Mouse (Mus musculus) urinary bladder, postnatal 25 days (tissue): Measurements from ENCODE around the gene Camta1.

ENCODE experiments used
- DNase-seq: peaks from one replicate; pipeline ENCODE4 v3.0.0; 2022; ENCODE audit warnings: low spot score

The Camta1 gene

DNA sequence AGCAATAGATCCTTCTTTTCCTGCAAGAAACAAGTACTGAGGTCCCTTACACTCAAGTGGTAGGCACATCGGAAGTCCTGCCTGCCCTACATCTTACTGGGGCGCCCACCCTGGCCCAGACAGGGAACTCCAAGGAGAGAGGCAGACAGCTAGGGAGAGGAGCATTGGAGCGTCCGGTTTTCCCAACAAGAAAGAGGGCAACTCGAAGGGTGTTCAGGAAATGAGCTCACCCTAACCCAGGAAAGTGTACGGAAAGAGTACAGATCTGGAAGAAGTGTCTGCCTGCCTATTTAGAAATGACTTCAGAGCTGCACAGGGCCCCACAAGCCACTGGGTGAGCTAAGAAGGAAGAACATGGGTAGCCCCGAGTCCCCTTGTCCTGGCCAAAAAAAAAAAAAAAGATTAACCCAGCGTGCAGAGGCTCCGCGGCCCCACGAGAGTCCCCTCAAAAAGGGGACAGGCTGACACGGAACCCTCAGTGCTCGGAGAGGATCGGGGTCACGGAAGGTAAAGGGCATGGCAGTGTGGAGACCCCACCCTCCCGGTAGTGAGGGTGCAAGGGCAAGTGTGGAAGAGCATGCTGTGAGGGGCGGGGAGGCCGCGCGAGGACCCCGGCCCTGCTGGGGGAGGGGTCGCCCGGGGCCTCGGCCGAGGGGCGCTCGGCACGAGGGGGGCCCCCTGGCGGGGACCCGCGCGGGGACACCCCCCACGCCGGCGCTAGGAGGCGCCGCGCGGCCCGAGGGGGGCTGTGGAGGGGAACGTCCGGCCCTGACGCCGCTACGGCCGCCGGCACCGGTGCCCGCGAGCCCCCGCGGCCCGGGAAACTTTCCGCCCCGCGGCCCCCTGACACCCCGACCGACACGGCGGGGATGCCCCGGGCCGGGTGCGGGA lies 990 bp downstream of the Camta1 start:
- peak; percentile 14 for DNase-seq

GRCm38 (mm10) chr4:151859275-151859674 lies 2.4 kb downstream of the Camta1 start:
- DNase-seq = no peak

GRCm38 (mm10) chr4:151853949-151854348 lies 7.7 kb downstream of the Camta1 start:
- DNase-seq = no peak

DNA sequence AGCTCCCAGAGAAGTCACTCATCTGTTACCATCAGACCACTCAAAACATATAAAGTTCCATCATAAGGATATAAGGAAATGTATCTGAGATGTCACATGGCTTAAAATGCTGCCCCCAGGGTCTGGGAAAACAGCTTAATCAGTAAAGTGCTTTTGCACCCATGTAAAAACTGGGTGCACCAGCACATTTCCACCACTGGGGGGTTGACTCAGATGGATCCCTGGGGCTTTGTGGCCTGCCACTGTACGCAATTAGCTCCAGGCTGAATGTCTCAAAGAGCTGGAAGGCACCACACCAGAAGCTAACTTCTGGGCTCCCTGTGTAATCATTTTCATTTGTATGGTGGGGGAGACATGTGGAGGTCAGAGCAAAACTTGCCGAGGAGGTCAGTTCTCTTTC lies 10.5 kb downstream of the Camta1 start:
- DNase-seq = peak; percentile 22

GRCm38 (mm10) chr4:151842591-151842990 lies 19.1 kb downstream of the Camta1 start:
- DNase-seq = no peak

DNA sequence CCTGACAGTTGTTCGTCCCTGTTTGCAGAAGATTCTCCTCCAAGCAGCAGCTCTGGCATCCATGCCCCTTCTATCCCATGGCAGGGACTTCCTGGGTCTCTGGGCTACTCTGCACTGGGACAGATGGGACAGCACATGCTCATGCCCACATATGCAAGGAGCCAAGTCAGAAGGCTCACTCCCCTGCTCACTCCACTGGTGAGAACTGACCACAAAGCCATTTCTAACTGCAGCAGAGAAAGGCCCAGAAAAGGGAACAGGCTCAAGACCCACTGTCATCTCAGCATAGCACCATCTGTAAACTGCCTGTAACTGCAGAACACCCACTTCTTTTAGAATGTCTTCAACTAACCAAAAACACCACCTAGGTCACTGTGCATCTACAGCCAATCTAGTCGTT lies 23.2 kb downstream of the Camta1 start:
- no peak for DNase-seq

DNA sequence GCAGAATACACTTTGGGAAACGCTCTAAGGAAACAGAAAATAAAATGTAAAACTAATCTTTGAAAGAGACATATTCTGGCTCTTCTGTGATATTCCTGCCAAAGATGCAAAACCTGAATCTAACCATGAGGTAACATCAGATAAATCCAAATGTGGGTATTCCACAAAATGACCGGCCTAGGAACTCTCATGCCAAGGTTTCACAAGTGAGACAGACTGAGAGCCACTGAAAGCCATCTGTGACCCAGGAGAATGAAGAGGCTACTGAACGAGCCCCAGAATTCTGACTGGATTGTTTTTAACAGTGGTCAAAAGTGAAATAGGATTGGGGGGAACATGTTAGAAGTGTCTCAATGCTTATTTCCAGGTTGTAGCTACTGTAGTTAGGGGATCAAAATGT lies 25.8 kb downstream of the Camta1 start:
- DNase-seq = no peak

GRCm38 (mm10) chr4:151834536-151834935 lies 27.1 kb downstream of the Camta1 start:
- no peak for DNase-seq

- no peak for DNase-seq
Observed at GRCm38 (mm10) chr4:151833940-151834449, 27.7 kb downstream of the Camta1 start.

- DNase-seq = no peak
Observed at GRCm38 (mm10) chr4:151827840-151828239, 33.8 kb downstream of the Camta1 start.

- DNase-seq = no peak
Observed at GRCm38 (mm10) chr4:151827356-151827755, 34.3 kb downstream of the Camta1 start.

GRCm38 (mm10) chr4:151823963-151824362 lies 37.7 kb downstream of the Camta1 start:
- no peak for DNase-seq

DNA sequence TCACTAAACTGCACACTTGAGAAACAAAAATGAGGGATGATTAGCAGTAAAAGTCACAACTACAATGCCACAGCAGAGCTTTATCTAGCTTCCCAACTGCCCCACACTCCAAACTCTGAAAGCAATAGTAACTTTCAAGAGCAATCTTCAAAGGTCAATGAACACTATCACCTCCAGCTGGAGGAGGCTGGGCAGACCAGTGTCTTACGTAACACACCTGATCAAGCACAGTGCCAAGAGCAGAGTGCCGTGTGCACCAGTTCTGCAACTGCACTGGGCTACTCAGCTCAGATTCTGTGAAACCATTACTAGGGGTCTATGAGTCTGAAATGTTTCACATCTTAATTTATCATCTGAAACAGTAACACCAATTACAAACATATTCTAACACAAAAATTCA lies 38.7 kb downstream of the Camta1 start:
- no peak for DNase-seq

GRCm38 (mm10) chr4:151817981-151818766 lies 43.5 kb downstream of the Camta1 start:
- DNase-seq = no peak

- DNase-seq = no peak
Observed at GRCm38 (mm10) chr4:151813711-151814110, 48.0 kb downstream of the Camta1 start.

DNA sequence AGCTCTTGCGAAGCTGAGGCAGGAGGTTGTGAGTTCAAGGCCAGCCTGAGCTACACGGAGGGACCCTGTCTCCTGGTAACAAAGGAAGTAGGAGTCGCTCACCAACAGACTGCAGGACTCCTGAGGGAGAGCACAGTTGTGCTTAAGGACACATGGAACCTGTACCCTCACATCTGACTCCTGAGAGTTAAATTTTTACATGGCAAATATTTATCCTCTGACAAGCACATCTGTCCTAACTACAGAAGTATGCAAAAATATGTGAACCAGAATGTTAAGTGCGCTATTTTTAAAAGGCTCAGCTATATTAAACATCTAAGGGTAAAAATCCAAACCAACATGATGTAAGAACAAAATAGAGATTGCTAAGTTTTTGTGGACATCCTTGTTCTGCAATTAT lies 56.0 kb downstream of the Camta1 start:
- DNase-seq = no peak

DNA sequence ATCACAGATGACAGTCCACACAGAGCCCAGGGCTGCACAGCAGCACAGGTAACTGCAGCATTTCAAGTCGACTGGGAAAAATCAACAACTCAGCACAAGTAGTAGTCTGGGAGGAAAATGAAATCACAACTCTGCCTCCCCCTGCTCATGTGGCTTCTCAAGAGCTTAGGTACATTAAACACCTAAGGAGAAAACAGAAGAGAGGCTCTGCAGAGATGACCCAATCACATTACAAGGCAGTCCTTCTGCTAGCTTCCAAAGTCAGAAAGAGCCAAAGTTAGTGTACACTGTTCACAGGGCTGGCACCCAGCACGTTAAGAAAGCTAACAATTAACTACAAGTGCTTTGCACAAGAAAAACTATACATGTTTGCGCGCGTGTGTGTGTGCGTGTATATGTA lies 56.6 kb downstream of the Camta1 start:
- no peak for DNase-seq

DNA sequence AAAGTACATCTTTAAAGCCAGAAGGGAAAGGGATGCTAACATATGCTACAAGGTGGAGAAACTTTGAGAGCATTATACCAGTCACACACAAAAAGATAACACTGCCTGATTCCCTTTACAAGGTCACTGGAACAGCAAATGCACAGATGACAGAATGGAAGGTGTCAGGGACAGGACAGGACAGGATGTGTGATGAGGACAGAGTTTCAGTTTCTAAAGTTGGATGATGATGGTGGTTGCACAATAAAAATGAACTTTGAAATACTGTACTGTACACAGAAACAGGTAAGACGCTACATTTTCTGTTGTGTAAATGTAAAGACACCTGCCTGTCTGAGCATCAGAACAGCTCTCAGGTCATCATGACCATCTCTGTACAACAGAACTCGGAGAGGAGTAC lies 57.5 kb downstream of the Camta1 start:
- DNase-seq = no peak

- no peak for DNase-seq
Observed at GRCm38 (mm10) chr4:151798630-151799029, 63.0 kb downstream of the Camta1 start.

- DNase-seq = no peak
Observed at GRCm38 (mm10) chr4:151793694-151794093, 68.0 kb downstream of the Camta1 start.

- DNase-seq = no peak
Observed at GRCm38 (mm10) chr4:151786946-151787705, 74.5 kb downstream of the Camta1 start.

DNA sequence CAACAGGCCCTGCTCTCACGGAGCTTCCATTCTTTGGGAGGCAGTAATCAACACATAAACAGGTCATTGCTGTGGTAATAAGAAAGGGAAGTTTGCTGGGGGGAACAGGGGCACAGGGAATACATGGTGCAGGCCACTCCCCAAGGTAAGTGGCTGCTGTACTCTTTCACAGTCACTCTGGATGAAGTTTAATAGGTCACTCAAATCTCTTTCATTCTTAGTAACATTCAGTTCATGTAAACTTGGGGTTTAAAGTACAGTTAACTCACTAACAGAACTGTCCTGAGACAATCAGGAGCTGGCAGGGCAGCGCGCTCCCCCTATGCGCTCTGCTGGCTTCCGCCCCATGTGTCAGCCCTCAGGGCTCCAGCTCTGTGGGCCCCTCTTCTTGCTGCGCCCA lies 81.2 kb downstream of the Camta1 start:
- DNase-seq = no peak
